Mouse (Mus musculus) forebrain, postnatal 0 days (tissue): ENCODE results near the gene Cracr2a. TPM values are rescaled to one million over a fixed set of nuclear protein-coding genes. Genes with fewer than 3 reads are reported as not detected.
A peak's percentile ranks its signal among the peaks of the same experiment; 100 is the strongest.

Experiments used
- ATAC-seq: fragments of 200-750 bp; cut with Nextera tagmentation; 2 replicates; pipeline ENCODE4 v1.8.0; 2017; ENCODE audit warnings: mild to moderate bottlenecking, moderate library complexity
- DNase-seq: peaks from one replicate; pipeline ENCODE4 v3.0.0-alpha.2; 2015
- H3K27ac ChIP-seq: fragments of 300-500 bp; sonication (generic); 2 replicates; pipeline ENCODE4 v1.5.1; 2014; ENCODE audit warnings: low read depth, mild to moderate bottlenecking, antibody characterized with exemption, low read length, moderate library complexity, mixed read lengths
- H3K27me3 ChIP-seq: fragments of 300-500 bp; sonication (generic); 2 replicates; pipeline ENCODE4 v1.6.1; 2014; ENCODE audit warnings: mild to moderate bottlenecking, low read length, mixed read lengths; ENCODE audit not compliant: insufficient read depth
- H3K36me3 ChIP-seq: fragments of 300-500 bp; sonication (generic); 2 replicates; pipeline ENCODE4 v1.6.1; 2014; ENCODE audit warnings: mild to moderate bottlenecking, moderate library complexity; ENCODE audit not compliant: insufficient read depth
- H3K4me1 ChIP-seq: fragments of 300-500 bp; sonication (generic); 2 replicates; pipeline ENCODE4 v1.6.1; 2014; ENCODE audit warnings: antibody characterized with exemption; ENCODE audit not compliant: insufficient read depth
- H3K4me2 ChIP-seq: fragments of 300-500 bp; sonication (generic); 2 replicates; pipeline ENCODE4 v1.6.1; 2014; ENCODE audit warnings: low read depth, mild to moderate bottlenecking, moderate library complexity
- H3K4me3 ChIP-seq: fragments of 300-500 bp; sonication (generic); 2 replicates; pipeline ENCODE4 v1.5.1; 2014; ENCODE audit warnings: low read depth, low read length, mixed read lengths
- H3K9ac ChIP-seq: fragments of 300-500 bp; sonication (generic); 2 replicates; pipeline ENCODE4 v1.6.1; 2014; ENCODE audit warnings: mild to moderate bottlenecking
- H3K9me3 ChIP-seq: fragments of 300-500 bp; sonication (generic); 2 replicates; pipeline ENCODE4 v1.6.1; 2016; ENCODE audit warnings: low read length
- CTCF ChIP-seq: sonication (generic); IDR thresholded peaks from 2 replicates; pipeline ENCODE4 v1.5.1; 2016; ENCODE audit warnings: antibody characterized with exemption, control low read depth, low read depth
- WGBS: fragments of 180-500 bp; shearing (Covaris S2); extraction: QIAGEN DNeasy Blood & Tissue Kit; methylation state at CpG from one replicate; pipeline ENCODE4 v1.1.7; 2014; 5-methylcytosine and 5-hydroxymethylcytosine counted together
- polyA plus RNA-seq: library from polyadenylated mRNA; unstranded; fragments of >200 nt; fragmentation: Nextera tagmentation; extraction: Ambion mirVana; gene quantifications from 2 replicates; pipeline ENCODE4 v1.2.1, GENCODE M21; 2015
- total RNA-seq: library from RNA; depleted of rRNA; stranded (reverse); fragments of >200 nt; gene quantifications from 2 replicates; pipeline ENCODE4 v1.2.3, GENCODE M21; 2014

Gene Cracr2a
- total and polyA plus RNA-seq, 2 experiments from 2014 or later: 0.28 to 0.57 TPM

DNA sequence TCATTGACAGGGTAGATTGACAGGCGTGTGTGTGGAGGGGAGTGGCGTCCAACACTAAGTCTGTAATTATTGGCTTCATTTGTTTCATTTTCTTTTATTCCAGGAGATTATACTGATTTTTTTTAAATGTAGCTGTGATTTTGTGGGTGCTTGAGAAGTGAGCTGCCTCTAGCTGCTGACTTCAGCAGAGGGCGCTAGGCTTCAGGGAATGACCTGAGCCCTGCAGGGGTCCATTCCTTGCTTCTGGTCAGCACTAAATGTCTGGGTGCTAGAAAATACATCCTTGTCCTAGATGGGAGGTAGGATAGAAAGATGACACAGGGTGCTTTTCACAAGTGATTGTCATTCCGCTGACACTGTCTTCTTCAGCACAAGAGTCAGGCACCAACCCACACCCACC, 108.9 kb downstream of the Cracr2a start:
- ATAC-seq (peak; percentile 13; the same call in 1 of the 2 replicates), DNase-seq (no peak)
- no peak overlapping the region for H3K27ac ChIP-seq
- H3K4me2 ChIP-seq: no peak overlapping the region
- no peaks in the 10 kb centered on the region for H3K36me3 ChIP-seq
- H3K27me3 ChIP-seq: no peaks in the 10 kb centered on the region
- no peak overlapping the region for H3K9ac ChIP-seq
- H3K9me3 ChIP-seq: no peaks in the 10 kb centered on the region
- H3K4me3 ChIP-seq: no peak overlapping the region
- 83% methylated on average over 4 of the region's 4 CpGs for WGBS
- no peaks in the 10 kb centered on the region for H3K4me1 ChIP-seq
- peak; percentile 33 for TF ChIP-seq CTCF

DNA sequence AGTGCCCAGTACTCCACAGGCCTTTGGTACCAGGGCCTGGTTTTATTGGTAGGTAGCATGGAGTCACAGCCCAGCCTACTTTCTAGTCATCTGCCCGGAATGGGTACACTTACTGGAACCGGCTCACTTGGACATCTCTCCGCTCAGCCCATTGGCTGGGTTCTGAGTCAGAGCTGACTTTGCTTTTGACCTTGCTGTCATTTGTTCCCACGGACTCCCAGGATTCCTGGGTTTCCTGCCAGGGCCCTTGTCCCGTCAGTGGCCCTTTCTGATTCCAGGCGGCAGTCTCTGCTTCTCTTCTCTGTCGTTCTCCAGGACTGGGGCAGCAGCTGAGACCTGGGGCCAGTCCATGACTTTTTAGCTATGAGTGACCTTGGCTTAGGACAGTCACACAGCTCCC, 110.9 kb downstream of the Cracr2a start:
- TF ChIP-seq CTCF: no peak
- no peak overlapping the region for H3K4me3 ChIP-seq
- DNase-seq (no peak), ATAC-seq (no peak)
- H3K9me3 ChIP-seq: no peaks in the 10 kb centered on the region
- no peaks in the 10 kb centered on the region for H3K27me3 ChIP-seq
- no peaks in the 10 kb centered on the region for H3K4me1 ChIP-seq
- H3K36me3 ChIP-seq: no peaks in the 10 kb centered on the region
- 84% methylated on average over 7 of the region's 7 CpGs for WGBS
- H3K4me2 ChIP-seq: no peak overlapping the region
- H3K27ac ChIP-seq: no peak overlapping the region
- H3K9ac ChIP-seq: no peak overlapping the region

DNA sequence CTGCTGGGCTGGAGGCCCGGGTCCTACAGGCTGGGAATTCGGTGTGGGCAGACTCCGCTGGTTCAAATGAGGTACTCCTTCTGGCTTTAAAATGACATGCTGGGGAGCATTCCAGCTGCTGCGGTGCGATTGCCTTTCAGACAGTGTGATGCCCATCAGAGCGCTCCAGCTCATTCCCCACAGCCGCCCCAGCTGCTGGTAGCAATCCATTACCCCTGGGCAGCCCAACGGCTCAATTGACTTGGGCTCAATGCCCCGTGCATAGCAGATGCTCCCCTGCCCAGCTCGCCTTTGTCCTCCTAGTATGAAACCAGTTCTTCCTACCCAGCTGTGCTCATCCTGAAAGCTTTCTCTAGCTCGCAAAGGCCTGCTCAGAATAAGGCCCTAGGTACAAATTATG, 115.7 kb downstream of the Cracr2a start:
- 67% methylated on average over 11 of the region's 11 CpGs for WGBS
- H3K9ac ChIP-seq: no peak overlapping the region
- no peak for DNase-seq
- no peak overlapping the region for H3K4me2 ChIP-seq
- no peak overlapping the region for H3K4me3 ChIP-seq
- no peak overlapping the region for H3K27ac ChIP-seq
- H3K36me3 ChIP-seq: no peaks in the 10 kb centered on the region
- ATAC-seq: no peak
- no peaks in the 10 kb centered on the region for H3K9me3 ChIP-seq
- H3K27me3 ChIP-seq: no peaks in the 10 kb centered on the region
- TF ChIP-seq CTCF: no peak
- no peaks in the 10 kb centered on the region for H3K4me1 ChIP-seq

DNA sequence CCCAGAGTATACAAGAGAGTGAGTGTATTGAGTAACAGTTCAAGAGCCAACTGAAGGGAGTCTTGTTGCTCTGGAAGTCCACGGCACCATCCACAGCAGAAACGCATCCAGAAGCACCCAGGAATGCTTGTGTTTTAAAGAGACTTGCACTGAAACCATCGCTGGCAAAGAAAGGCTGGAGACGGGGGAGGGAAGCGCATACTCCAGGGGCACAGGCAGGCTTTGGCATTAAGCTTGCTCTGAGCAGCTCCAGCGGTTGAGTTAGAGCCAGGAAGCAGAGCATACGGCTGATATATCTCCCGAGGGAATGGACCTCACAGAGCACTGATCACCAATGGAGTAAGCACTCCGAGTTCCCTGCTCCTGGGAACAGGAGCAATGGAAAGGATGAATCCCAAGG, 117.2 kb downstream of the Cracr2a start:
- no peaks in the 10 kb centered on the region for H3K27me3 ChIP-seq
- H3K27ac ChIP-seq: no peak overlapping the region
- no peak for DNase-seq
- H3K4me2 ChIP-seq: no peak overlapping the region
- H3K4me3 ChIP-seq: no peak overlapping the region
- whole genome bisulfite sequencing: 68% methylated on average over 9 of the region's 9 CpGs
- H3K4me1 ChIP-seq: peaks cover 4% of the 10 kb centered on the region; the same call in 1 of the 2 replicates
- H3K9me3 ChIP-seq: no peaks in the 10 kb centered on the region
- no peaks in the 10 kb centered on the region for H3K36me3 ChIP-seq
- ATAC-seq: no peak
- H3K9ac ChIP-seq: no peak overlapping the region
- TF ChIP-seq CTCF: no peak

DNA sequence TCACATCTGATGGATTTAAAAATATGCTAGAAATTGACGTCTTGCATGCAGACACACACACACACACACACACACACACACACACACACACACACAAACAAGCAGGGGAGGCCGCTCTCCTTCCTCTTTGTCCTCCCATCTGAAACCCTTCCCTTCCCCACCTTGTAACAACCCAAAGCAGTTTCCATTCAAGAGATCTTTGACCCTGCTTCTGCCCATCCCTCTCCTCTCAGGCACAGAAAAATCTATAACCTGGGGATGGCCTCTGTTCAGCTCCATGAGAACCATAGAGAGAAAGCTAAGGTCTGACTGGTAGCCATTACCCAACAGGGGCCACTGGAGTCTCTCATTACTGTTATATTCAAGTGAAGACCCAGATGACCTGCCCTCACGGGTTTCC, 117.9 kb downstream of the Cracr2a start:
- WGBS: 62% methylated on average over 3 of the region's 3 CpGs
- no peak for TF ChIP-seq CTCF
- Histone ChIP-seq H3K4me1 (peaks cover 7% of the 10 kb centered on the region; the same call in 1 of the 2 replicates), H3K27ac (no peak overlapping the region), H3K27me3 (no peaks in the 10 kb centered on the region), H3K36me3 (no peaks in the 10 kb centered on the region), H3K4me3 (no peak overlapping the region), H3K4me2 (no peak overlapping the region), H3K9ac (no peak overlapping the region), H3K9me3 (no peaks in the 10 kb centered on the region)
- ATAC-seq (no peak), DNase-seq (no peak)

DNA sequence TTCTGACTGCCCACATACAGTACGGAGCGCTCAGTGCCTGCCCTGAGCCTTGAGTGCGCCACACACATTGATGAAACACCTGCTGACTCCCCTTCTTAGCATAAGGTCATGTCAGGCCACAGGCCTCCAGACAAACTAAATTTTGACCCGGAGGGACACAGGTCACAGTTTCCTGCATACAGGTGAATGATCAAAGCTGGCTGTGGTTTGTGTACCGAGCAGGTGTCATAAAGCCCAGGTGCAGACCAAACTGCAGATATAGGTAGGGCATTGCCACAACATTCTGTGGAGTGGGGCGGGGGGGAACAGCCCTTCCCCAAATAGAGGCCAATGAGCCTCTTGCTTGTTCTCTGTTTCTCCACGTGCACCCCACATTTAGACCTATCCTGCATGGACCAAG, 119.6 kb downstream of the Cracr2a start:
- 94% methylated on average over 7 of the region's 7 CpGs for WGBS
- Histone ChIP-seq H3K4me2 (no peak overlapping the region), H3K9me3 (no peaks in the 10 kb centered on the region), H3K4me3 (no peak overlapping the region), H3K9ac (no peak overlapping the region), H3K27ac (no peak overlapping the region), H3K27me3 (no peaks in the 10 kb centered on the region), H3K4me1 (peaks cover 7% of the 10 kb centered on the region; the same call in 1 of the 2 replicates), H3K36me3 (no peaks in the 10 kb centered on the region)
- no peak for ATAC-seq
- no peak for TF ChIP-seq CTCF
- DNase-seq: no peak

DNA sequence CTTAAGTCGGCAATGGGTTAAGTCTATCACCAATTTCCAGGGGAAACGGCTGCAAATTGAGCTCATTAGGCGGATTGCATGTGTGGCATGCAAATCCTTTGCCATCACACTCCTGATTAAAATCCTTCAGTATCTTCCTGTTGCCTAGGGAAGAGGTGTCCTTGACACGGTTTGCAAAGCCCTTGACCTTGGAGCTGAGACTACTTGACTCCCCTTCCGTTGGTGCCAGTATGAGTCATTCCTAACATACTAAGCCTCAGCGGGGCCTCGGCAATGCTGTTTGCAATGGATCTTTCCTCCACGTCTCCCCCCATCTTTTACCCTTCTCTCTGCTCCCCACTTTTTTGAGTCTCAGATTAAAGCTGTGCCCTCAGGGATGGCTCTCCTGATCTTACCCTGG, 122.4 kb downstream of the Cracr2a start:
- Histone ChIP-seq H3K9ac (no peak overlapping the region), H3K36me3 (no peaks in the 10 kb centered on the region), H3K4me3 (no peak overlapping the region), H3K27ac (no peak overlapping the region), H3K27me3 (no peaks in the 10 kb centered on the region), H3K4me1 (peaks cover 7% of the 10 kb centered on the region; the same call in 1 of the 2 replicates), H3K4me2 (no peak overlapping the region), H3K9me3 (no peaks in the 10 kb centered on the region)
- no peak for TF ChIP-seq CTCF
- ATAC-seq (peak; percentile 40; the same call in 1 of the 2 replicates), DNase-seq (no peak)
- WGBS: 33% methylated on average over 8 of the region's 8 CpGs
